Mouse (Mus musculus): ENCODE results near the gene Pdzd3.

Gene Pdzd3

DNA sequence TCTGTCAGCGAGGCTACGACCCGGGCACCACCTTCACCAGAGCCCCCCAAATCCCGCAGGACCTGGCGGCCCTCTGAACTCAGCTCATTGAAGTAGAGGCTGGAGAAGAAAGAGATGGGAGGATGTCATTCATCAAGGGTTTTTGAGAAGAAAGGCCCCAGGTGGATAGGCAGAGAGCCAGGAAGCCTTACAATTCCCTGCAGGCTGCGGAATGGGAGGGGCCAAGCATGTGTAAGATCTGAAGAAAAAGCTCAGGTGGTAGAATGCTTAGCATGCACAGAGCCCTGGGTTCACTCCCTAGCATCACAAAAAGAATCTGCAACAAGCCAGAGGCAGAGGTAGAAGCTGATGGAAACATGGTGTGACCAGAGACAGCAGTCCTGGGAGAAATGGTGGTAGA, 2.2 kb upstream of the Pdzd3 start:
- CTCF ChIA-PET = interaction anchor here (0.6 kb wide), 1 partner anchor 67 kb away, joined by 5 read pairs; no protein-coding TSS in a partner anchor

DNA sequence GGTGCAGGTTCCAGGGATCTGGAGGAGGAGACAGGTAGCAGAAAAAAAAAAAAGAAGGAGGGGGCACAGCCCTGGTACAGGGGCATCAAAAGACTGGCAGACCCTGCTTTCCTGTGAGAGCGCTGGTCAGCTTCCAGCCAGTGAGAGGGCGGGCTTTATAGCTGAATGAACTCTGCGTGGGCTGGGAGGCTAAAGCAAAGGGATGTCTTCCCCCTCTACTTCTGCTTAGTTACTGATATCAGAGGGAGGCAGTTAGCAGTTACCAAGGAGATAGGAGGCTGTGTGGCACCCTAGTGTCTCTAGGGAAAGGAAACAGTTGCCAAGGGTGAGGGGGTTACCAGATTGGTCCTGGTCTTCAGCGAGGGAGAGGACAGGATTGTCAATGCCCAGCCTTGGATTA, 826 bp downstream of the Pdzd3 start:
- CTCF ChIA-PET = interaction anchor here (0.7 kb wide), 1 partner anchor 266 kb away, joined by 3 read pairs; no protein-coding TSS in a partner anchor

DNA sequence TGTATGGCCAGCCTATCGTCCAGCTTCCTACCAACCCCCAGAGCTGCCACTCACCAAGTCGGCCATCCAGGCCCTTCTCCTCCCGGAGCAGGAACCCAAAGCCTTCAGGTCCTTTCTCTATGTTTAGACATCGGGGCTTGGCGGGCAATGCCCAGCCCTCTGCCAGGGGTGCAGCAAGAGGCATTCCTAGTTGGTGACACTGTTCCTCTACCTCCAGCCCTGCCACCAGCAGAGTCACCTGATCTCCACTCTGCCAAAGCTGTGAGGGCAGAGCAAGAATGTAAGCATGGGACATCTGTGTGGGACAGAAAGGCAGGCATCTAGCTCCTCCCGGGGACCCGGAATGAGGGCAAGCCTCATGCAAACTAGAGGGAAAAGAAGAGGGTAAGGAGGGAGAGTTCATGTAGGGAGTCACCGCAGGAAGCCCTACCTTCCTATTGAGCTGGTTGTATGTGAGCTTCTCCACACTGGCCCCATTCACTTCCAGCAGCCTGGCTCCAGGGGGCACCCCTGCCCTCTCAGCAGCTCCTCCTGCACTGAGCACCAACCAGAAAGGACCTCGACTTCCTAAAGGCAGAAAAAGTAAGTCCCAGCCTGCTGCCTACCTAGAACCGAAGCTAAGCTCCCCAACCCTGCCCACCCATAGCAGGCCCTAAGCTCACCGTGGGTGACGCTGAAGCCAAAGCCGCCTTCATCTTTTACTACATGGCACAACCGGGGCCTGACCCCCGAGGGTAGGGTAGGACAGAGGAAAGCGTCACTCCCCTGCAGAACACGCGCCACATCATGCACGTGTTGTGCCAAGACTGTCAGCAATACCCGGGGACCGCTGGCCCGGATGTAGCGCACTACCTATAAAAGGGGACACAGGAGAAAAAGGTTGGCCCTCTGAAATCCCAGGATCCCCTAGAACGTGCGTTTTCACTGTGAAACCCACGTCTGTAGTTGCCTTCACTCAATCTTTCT, 1.8 kb downstream of the Pdzd3 start:
- CTCF ChIA-PET = interaction anchor here (0.7 kb wide), 1 partner anchor 55 kb away, joined by 3 read pairs; no protein-coding TSS in a partner anchor

DNA sequence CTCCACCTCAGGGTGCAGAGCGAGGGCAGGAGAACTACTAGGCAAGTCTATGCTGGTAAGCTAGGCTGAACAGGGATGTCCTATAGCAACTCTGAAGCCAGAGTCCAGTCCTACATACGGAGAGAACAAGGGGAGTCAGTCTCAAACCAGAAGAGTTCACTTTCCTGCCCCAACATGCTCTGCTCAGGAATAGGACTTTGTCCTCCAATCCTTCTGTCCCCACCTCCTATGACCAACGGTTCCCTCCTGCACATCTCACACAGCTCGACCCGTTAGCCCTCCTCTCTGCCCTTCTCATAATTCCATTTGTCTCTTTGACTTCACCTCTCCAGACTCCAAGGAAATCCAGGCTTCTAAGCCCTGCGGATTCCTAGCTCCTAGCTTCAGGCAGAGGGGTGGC, 3.4 kb downstream of the Pdzd3 start:
- CTCF ChIA-PET = interaction anchor here (0.6 kb wide), 1 partner anchor 11 kb away, joined by 5 read pairs; no protein-coding TSS in a partner anchor

DNA sequence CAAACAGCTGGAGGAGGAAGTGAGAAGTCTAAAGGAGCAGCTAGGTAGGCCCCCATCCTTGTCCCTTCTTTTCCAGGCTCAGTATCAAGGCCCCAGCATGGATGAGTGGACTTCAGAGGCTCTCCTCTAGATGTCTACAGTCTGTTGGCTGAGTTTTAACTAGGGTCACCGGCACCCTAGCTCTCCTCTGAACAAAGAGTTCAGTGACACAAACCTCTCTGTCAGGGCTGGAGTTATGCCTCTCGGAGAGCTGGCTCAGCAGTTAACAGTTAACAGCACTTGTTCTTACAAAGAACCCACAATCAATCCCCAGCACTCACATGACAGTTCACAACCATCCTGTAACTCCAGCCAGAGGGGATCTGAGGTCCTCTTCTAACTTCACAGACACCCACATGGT, 7.7 kb downstream of the Pdzd3 start:
- CTCF ChIA-PET = interaction anchor here (0.5 kb wide), 2 partner anchors 9 to 28 kb away, joined by 4 read pairs; no protein-coding TSS in a partner anchor

DNA sequence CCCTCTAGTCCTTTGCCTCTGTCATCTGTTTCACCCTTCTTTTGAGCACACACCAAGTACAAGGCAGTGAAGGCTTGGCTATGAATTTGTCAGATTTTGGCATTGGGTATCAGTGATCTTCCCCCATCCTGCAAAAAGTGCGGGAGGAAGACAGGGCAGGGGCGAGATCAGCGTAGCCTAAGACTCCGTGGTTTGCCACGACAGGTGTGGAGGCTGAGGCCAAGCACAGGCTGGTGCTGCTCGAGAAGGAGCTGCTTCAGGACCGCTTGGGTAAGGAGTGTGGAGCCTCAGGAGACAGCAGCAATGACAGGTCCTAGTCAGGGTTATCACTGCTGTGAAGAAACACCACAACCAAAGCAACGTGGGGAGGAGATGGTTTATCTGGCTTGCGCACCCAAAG, 9.9 kb downstream of the Pdzd3 start:
- CTCF ChIA-PET = no interaction called here

DNA sequence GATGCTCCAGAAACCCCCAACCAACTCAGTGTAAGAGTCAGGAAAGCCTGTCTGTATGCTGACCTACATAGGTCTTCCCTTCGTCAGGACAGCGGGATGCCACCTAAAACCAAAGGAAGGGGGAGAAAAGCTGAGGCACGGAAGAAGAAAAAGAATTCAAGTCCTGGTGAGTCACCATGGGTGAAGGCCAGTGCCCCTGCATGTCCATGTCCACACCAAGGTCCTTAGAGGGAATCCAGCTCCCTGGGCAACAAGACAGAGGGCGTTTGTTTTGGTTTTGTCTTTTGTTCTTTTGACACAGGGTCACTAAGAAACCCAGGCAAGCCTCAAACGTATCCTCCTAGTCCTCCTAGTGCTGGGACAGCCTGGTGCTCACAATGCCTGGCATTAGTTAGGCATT, 10.4 kb downstream of the Pdzd3 start:
- CTCF ChIA-PET = interaction anchor here (0.5 to 0.6 kb wide), 2 partner anchors 40 to 75 kb away, joined by 3 to 4 read pairs; no protein-coding TSS in a partner anchor

DNA sequence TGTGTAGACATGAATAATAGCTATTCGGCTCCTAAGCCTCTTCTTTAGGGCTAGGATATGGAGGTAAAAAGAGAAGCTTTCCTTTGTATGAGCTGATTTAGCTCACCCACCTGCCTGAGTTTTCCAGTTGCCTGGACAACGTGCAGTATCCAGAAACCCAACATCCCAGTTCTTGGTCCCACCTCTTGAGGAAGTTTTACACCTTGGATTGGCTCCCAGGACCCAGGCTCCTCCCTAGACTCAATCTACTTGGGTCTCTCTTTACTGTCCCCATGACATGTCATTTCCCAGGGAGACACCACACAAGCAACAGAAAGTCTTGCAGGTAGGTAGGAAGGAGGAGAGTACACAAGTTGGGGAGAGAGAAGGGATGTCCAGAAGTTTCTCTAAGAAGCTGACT, 10.9 kb downstream of the Pdzd3 start, which contains the start of gene Ccdc153:
TSS of gene Ccdc153 (plus strand) at position 278 of the 400 bp plus-strand sequence.
- CTCF ChIA-PET = interaction anchor here (0.6 kb wide), 1 partner anchor 40 kb away, joined by 4 read pairs; no protein-coding TSS in a partner anchor

DNA sequence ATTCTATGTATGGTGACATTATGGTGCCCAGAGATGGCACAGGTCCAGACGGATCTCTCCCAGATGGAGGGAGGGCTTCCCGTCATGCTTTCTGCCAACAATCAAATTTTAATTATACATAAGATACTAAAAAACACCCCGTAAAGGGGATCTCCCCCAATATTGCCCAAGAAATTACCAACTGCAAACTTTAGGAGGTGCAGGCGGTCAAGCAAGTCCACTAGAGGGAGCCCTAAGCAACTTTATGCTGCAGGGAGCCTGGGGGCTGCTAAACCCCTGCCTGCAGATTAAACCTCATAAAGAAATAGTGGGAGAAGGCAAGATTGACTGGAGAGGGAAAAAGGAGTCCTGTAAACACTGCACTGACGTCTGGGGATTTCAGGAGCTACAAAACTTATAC, 11.8 kb downstream of the Pdzd3 start:
- CTCF ChIA-PET = interaction anchor here (0.7 kb wide), 1 partner anchor 162 kb away, joined by 3 read pairs; no protein-coding TSS in a partner anchor

DNA sequence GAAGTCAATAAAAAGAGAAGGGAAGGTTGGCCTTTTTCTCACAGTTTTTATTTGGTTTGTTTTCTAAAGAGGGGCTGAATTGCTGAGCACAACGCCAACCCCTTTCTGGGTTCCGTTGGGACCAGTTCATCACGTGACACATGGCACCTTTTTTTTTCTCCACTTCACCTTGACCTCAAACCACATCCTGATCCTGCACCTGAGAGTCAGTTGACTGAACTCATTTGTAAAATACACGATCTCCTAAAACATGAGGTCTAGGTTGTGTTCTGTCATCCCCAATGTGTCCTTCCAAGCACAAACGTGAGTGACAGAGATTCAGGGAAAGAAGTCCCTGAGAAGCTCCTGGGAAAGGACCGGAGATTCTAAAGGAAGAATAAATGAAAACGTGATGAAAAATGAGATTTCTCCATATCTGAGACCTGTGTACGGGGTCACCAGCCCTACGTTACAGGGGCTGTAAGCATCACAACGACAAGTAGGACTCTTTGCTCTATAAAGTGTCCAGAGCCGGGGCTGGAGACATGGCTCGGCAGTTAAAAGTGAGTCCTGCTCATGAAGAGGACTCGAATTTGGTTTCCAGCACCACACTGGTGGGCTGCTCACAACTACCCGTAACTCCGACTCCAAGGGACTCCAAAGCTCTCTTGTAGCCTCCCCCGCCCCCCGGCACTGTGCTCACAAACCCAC, 12.6 kb downstream of the Pdzd3 start:
- CTCF ChIA-PET = no interaction called here

DNA sequence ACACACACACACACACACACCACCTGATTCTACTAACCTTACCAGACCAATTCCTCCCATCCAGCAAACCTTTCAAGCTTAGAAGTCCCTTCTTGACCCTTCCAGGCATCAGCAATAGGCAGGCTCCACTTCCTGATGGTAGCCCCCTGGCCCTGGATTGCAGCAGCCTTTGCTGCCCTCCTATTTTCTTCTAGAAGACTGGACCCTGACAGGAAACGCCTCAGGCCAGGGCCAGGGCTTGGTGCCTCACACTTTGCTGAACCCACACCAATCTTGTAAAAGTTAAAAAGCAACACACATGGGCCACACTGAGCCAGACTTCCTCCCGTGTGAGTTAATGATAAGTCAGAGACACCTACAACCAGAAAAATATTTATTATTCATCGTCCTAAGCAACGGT, 14.1 kb downstream of the Pdzd3 start:
- CTCF ChIA-PET = interaction anchor here (0.6 to 1.1 kb wide), 3 partner anchors 11 to 293 kb away, joined by 3 to 5 read pairs (median 3); no protein-coding TSS in a partner anchor

DNA sequence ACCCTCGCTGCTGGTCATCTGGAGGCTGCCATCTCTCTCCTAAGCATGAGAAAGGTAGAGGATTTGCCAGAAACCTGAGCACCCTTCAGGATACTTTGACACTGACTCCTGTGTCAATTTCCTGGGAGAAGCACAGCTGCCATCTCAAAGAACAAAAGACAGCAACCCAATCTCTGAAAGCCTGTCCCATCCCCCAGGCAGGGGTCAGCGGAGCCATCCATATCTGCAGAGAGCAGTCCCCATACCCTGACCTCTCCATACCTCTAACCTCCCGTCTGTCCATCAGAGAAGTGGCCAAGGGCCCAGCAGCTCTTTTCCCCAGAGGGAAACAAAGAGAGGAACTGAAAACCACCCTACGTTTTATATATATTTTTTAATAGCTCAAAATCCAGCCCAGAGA, 14.7 kb downstream of the Pdzd3 start:
- CTCF ChIA-PET = interaction anchor here (0.7 to 1.1 kb wide), 2 partner anchors 11 to 12 kb away, joined by 3 to 5 read pairs; no protein-coding TSS in a partner anchor

DNA sequence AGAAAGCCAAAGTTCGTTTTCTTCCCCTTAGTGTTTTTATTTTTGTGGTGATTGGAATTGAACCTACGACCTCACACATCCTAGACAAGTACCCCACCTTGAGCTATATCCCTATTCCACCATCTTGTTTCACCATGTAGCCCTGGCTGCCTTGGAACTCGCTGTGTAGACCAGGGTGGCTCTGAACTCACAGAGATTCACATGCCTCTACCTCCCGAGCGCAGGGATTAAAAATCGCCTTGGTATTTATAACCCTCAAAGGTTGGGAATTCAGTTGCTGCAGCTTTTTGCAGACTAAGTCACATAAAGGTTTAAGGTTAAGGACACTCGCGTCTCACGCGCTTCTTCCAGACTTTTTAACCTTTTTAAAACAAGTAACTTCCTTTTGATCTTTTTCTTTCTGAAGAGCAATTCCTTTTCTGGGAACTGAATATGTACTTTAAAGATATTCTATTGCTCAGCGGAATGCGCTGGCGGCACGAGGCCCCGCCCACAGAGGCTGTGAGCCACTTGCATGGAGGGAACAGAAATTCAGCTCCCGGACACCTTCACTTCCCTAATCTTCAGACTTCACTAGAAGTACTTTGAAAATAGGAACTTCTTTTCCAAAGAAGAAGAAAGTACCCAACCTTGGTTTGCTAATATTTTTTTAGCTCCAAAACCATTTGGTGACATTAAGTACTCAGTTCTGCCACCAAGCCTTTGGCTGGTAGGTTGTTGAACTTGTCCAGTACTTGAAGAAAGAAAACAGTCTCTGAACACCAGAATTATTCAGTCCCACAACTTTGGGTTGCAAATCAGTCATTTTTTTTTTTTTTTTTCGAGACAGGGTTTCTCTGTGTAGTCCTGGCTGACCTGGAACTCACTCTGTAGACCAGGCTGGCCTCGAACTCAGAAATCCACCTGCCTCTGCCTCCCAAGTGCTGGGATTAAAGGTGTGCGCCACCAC, 16.5 kb downstream of the Pdzd3 start:
- CTCF ChIA-PET = interaction anchor here (0.7 to 1.3 kb wide), 2 partner anchors 9 to 10 kb away, joined by 3 to 4 read pairs; no protein-coding TSS in a partner anchor

DNA sequence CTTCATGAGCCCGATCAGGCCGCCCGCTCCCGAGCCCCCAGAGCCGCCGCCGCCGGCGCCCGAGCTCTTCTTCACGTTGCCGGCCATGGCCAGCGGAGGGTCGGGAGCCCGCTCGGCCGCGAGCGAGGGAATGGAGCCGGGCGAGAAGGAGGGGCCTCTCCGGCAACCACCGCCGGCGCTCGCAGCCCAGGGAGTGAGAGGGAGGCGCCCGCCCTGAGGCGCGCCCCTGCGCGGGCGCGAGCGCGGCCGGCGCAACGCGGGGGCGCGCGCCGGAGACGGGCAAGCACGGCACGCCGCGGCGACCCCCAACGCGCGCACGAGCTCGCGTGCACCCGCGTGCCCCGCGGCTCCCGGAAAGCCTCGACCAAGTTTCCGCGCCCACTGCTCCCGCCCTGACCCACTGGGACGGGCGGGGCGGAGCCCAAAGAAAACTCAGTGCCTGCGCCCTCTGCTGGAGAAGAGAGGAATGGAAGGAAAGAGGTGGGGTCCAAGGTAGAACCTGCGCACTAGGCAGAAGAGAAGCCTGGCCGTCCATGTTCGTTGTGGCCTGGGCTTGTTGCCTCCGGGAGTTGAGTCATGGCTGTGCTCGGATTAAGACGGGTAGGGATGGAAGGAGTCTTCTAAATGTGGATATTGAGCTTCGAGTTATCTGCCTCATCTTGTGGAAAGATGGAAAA, 17.3 kb downstream of the Pdzd3 start, which contains the start of gene Cbl:
TSS of gene Cbl (minus strand) at position 248 of the 677 bp plus-strand sequence.
- CTCF ChIA-PET = interaction anchor here (0.6 to 1.3 kb wide), 2 partner anchors 11 to 22 kb away, joined by 3 read pairs; no protein-coding TSS in a partner anchor

DNA sequence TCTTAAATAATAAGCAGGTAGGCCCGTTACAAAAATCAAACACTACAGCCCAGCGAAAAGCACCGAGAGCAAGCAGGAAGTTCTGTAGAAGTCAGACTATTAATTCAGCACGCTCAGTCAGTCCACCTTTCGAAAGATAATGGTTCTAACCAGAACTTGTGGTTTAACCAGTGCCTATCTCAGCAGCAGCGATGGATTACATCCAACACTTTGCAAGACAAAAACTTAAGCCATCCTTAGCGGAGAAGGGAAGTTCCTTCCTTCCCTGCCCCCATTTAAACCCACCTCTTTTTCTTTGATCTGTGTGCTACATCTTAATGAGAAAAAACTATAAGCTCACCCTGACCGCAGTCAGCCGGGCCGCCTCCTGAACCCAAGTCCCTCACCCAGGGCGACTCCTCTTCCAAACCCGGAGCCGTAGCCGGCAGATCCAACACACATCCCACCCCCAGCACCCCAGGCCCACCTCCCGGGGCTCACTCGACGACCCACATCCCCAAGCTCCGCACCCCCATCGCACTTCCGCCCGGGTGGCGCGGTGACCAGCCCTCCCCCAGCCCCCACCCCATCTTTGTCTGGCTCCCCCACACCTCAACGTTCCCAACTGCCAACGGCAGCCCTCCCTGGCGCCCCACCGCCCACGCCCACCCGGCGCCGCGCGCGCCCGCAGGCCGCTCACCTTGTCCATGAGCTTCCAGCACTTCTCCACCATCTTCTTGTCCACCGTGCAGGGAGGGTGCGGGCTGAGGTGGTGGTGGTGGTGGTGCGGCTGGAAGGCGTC, 18.1 kb downstream of the Pdzd3 start:
- CTCF ChIA-PET = interaction anchor here (0.6 to 1.3 kb wide), 2 partner anchors 12 to 22 kb away, joined by 3 read pairs; no protein-coding TSS in a partner anchor

DNA sequence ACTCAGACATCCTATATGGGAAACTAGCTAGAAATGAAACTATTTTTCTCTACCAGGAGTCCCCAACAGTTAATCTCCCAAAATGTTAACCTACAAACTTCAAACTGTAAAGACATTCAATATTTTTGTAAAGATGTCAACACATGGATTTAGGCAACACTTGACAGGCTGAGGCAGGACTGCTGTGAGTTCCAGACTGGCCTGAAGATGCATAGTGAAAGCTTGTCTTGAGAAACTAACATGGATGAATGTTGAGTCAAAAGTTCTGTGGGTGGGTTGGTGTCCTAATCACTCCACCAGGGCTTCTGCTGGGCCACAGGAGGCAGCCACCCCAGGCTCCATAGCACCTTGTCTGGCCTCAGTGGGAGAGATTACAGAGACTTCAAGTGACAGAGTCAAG, 19.7 kb downstream of the Pdzd3 start:
- CTCF ChIA-PET = interaction anchor here (0.6 to 0.8 kb wide), 2 partner anchors 8 to 431 kb away, joined by 5 to 7 read pairs; no protein-coding TSS in a partner anchor

DNA sequence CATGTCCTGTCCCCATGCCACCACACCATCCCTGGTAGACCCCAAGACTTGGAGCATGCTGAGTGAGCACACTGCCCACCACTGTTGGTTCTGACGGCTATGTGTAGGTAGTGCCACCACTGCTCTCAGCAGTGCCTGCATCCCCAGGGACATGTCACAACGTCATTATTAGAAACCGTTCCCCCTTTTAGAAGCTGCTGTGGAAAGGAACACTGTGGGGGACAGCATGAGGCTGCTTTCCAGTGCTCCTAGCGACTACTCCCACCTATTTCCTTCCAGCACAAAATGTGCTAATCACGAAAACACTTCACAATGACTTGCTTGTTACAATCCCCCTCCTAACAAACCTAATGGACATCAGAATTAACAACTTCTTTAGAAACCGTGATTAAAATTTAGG, 25.3 kb downstream of the Pdzd3 start:
- CTCF ChIA-PET = no interaction called here

DNA sequence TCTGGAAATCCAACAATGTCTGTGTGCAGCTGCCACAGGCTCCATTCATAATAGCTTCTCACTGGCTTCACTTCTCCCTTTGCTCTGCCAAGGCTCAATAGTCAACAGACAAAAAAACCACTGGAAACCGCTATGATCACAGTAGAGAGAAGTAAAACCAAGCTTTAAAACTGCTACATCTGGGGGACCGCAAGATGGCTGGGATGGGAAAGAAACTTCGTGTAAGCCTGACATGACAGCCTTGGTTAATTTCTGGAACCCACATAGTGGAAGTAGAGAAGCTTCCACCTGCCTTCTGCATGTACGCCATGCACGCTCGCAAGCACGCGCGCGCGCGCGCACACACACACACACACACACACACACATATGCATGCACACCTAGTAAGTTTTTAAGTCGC, 37.7 kb downstream of the Pdzd3 start:
- CTCF ChIA-PET = interaction anchor here (0.6 to 0.7 kb wide), 3 partner anchors 21 to 876 kb away, joined by 4 to 5 read pairs (median 4); no protein-coding TSS in a partner anchor

DNA sequence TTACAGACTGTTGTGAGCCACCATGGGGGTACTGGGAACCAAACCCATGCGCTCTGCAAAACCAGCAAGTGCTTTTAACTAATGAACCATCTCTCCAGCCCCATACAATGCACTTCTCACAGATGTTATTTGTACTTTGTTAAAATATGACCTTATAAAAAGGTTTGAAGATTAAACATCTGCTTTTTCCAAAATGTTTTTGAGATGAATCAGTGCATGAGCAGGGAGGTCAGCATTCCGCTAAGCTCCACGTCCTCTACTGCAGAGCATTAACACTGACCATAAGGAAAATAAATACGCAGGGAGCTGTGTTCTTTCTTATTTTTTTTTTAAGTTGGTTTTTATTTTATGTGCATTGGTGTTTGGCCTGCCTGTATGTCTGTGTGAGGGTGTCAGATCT, 38.9 kb downstream of the Pdzd3 start:
- CTCF ChIA-PET = interaction anchor here (0.7 kb wide), 1 partner anchor 131 kb away, joined by 3 read pairs; no protein-coding TSS in a partner anchor
